Mouse (Mus musculus) neural tube, embryonic 11.5 days (tissue): Measurements from ENCODE around the gene Ptpa. TPM values are rescaled to one million over a fixed set of nuclear protein-coding genes. Genes with fewer than 3 reads are reported as not detected.

Source experiments
- ATAC-seq: fragments of 200-750 bp; cut with Nextera tagmentation; 2 replicates; pipeline ENCODE4 v1.8.0; 2017; ENCODE audit warnings: moderate number of reproducible peaks, mild to moderate bottlenecking, moderate TSS enrichment, moderate library complexity; ENCODE audit not compliant: insufficient read depth, low FRiP score, low TSS enrichment
- DNase-seq: peaks from one replicate; pipeline ENCODE4 v3.0.0-alpha.2; 2015; ENCODE audit warnings: low spot score
- H3K27ac ChIP-seq: fragments of 300-500 bp; sonication (generic); 2 replicates; pipeline ENCODE4 v1.5.1; 2014; ENCODE audit warnings: low read depth, mild to moderate bottlenecking, low read length
- H3K27me3 ChIP-seq: fragments of 300-500 bp; sonication (generic); 2 replicates; pipeline ENCODE4 v1.6.1; 2014; ENCODE audit warnings: mild to moderate bottlenecking, low read length, mixed read lengths; ENCODE audit not compliant: control insufficient read depth, insufficient read depth
- H3K36me3 ChIP-seq: fragments of 300-500 bp; sonication (generic); 2 replicates; pipeline ENCODE4 v1.6.1; 2014; ENCODE audit warnings: mild to moderate bottlenecking, low read length, moderate library complexity, mixed read lengths; ENCODE audit not compliant: control insufficient read depth, insufficient read depth
- H3K4me1 ChIP-seq: fragments of 300-500 bp; sonication (generic); 2 replicates; pipeline ENCODE4 v1.6.1; 2014; ENCODE audit warnings: low read length, mixed read lengths; ENCODE audit not compliant: control insufficient read depth, insufficient read depth
- H3K4me2 ChIP-seq: fragments of 300-500 bp; sonication (generic); 2 replicates; pipeline ENCODE4 v1.6.1; 2014; ENCODE audit warnings: low read depth, mild to moderate bottlenecking, moderate library complexity
- H3K4me3 ChIP-seq: fragments of 300-500 bp; sonication (generic); 2 replicates; pipeline ENCODE4 v1.5.1; 2014; ENCODE audit warnings: low read depth, low read length
- H3K9ac ChIP-seq: fragments of 300-500 bp; sonication (generic); 2 replicates; pipeline ENCODE4 v1.6.1; 2014; ENCODE audit warnings: mild to moderate bottlenecking, low read length
- H3K9me3 ChIP-seq: fragments of 300-500 bp; sonication (generic); 2 replicates; pipeline ENCODE4 v1.6.1; 2016; ENCODE audit warnings: low read length; ENCODE audit not compliant: control insufficient read depth
- WGBS: fragments of 180-500 bp; shearing (Covaris S2); extraction: QIAGEN DNeasy Blood & Tissue Kit; methylation state at CpG from one replicate; pipeline ENCODE4 v1.1.7; 2014; 5-methylcytosine and 5-hydroxymethylcytosine counted together
- microRNA-seq: library from miRNA; unstranded; fragments of <30 nt; microRNA quantifications from one replicate; pipeline ENCODE4, GENCODE M21; 2016
- polyA plus RNA-seq: library from polyadenylated mRNA; unstranded; fragments of >200 nt; fragmentation: Nextera tagmentation; extraction: Ambion mirVana; gene quantifications from 2 replicates; pipeline ENCODE4 v1.2.1, GENCODE M21; 2014

The Ptpa gene
- polyA plus RNA-seq, 1 experiment from 2014 or later: 63.2 TPM

DNA sequence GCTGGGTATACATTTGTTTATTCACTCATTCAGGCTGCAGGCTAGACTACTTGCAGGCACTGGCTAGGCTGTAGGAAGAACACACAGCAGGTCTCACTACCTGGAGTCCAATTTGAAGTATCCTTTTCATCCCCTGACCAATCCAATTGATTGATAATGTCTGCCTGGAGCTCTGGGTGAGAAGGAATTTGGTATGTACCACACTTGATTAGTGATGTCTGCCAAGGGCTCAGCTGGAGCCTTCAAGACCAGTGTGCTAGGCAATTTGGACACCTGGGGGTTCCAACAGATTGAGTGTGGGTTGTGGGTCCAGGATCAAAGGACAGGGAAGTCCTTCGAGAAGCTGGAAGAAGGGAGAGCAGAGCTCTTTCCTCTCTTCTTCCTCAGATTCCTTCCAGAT lies 62.7 kb downstream of the Ptpa start:
- H3K27ac ChIP-seq: no peak overlapping the region
- ATAC-seq: no peak

DNA sequence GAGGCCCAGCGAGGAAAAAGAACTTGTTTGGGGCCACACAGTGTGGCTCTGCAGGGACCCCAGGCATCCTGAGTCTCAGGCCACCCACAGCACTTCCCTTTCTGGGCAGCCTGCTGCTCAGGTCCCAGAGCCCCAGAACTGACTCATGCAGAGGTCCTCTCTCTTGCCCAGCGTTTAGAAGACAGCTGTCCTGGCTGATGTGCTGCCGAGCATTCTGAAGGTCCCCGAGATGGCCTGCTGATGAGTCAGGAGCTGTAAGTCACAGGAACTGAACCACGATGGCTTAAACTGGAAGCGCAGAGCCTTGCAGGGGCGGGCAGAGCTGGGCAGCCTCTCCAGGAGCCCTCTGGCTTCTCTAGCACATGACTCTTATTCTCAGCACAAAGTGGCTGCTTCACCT lies 71.8 kb downstream of the Ptpa start:
- no peaks in the 10 kb centered on the region for H3K9me3 ChIP-seq
- DNase-seq (no peak), ATAC-seq (no peak)
- H3K36me3 ChIP-seq: no peaks in the 10 kb centered on the region
- no peak overlapping the region for H3K9ac ChIP-seq
- H3K4me1 ChIP-seq: no peaks in the 10 kb centered on the region
- H3K27me3 ChIP-seq: no peaks in the 10 kb centered on the region
- no peak overlapping the region for H3K4me3 ChIP-seq
- WGBS: 40% methylated on average over 7 of the region's 7 CpGs
- H3K27ac ChIP-seq: no peak overlapping the region
- H3K4me2 ChIP-seq: no peak overlapping the region

More for the DNA sequence above, 62.7 kb downstream of the Ptpa start:
- Histone ChIP-seq H3K4me3 (no peak overlapping the region), H3K4me2 (no peak overlapping the region), H3K4me1 (peaks cover 5% of the 10 kb centered on the region), H3K36me3 (no peaks in the 10 kb centered on the region), H3K9me3 (no peaks in the 10 kb centered on the region), H3K9ac (no peak overlapping the region), H3K27me3 (no peaks in the 10 kb centered on the region)
- WGBS: 40% methylated on average over 1 of the region's 1 CpGs
- no peak for DNase-seq

DNA sequence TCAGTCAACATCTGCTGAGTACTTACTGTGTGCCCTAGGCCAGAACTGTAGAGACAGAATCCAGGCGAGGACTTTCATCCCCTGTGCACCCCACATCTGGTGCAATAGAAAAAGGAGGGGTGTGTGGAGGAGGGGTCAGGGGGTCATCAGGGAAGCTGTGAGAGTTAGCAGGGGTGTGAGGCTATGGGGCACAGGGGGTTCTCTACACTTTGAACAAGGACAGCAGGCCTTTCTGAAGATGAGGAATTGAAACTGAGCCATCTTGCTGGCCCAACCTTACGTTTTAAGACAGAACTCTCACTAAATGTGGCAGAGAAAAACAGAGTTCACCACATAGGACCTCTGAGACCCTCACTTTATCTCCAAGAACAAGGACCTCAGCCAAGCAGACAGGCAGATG lies 74.5 kb downstream of the Ptpa start:
- H3K4me3 ChIP-seq: no peak overlapping the region
- no peaks in the 10 kb centered on the region for H3K27me3 ChIP-seq
- no peak overlapping the region for H3K9ac ChIP-seq
- H3K4me1 ChIP-seq: no peaks in the 10 kb centered on the region
- DNase-seq: no peak
- ATAC-seq: no peak
- H3K36me3 ChIP-seq: no peaks in the 10 kb centered on the region
- H3K4me2 ChIP-seq: no peak overlapping the region
- 70% methylated on average over 2 of the region's 2 CpGs for WGBS
- H3K9me3 ChIP-seq: no peaks in the 10 kb centered on the region
- no peak overlapping the region for H3K27ac ChIP-seq

DNA sequence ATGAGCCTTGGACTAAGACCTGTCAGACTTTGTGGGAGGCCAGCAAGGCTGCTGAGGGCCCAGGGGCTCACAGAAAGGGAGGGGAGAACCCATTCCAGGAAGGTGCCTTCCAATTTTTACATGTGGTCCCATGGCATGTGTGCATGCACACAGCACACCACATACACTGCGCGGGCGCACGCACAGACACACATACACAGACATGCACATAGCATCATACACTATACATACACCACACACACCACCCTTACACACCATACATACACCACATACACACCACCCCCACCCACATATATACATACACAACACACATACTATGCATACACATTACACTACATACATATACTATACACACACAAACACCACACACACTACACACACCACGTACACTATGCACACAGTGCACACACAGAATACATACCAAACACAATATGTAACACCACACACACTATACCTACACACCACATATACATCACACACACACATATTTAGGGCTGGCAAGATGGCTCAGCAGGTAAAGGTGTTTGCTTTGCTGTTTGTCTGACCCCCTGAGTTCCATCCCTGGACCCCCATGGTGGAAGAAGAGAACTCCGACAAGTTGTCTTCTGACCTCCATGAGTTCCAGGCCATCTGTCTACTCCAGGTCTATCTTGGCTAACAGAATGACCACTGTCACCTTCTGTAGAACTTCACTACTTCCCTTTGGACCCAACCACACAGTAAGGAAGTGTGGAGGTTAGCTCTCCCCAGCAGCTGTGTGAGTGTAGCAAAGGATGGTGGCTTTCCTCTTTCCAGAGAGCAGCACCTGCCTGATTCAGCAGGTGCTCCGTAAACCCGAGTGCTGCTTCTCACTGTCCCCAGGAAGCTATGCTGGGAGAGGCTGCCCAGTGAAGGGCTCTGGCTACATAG lies 79.4 kb downstream of the Ptpa start:
- no peak for DNase-seq
- H3K27ac ChIP-seq: no peak overlapping the region
- no peaks in the 10 kb centered on the region for H3K36me3 ChIP-seq
- peaks cover 3% of the 10 kb centered on the region; the same call in 1 of the 2 replicates for H3K4me1 ChIP-seq
- WGBS: 76% methylated on average over 8 of the region's 8 CpGs
- no peak overlapping the region for H3K4me3 ChIP-seq
- H3K27me3 ChIP-seq: no peaks in the 10 kb centered on the region
- no peak overlapping the region; the same call in 1 of the 2 replicates for H3K4me2 ChIP-seq
- no peak overlapping the region for H3K9ac ChIP-seq
- H3K9me3 ChIP-seq: no peaks in the 10 kb centered on the region
- ATAC-seq: no peak; the same call in 1 of the 2 replicates

DNA sequence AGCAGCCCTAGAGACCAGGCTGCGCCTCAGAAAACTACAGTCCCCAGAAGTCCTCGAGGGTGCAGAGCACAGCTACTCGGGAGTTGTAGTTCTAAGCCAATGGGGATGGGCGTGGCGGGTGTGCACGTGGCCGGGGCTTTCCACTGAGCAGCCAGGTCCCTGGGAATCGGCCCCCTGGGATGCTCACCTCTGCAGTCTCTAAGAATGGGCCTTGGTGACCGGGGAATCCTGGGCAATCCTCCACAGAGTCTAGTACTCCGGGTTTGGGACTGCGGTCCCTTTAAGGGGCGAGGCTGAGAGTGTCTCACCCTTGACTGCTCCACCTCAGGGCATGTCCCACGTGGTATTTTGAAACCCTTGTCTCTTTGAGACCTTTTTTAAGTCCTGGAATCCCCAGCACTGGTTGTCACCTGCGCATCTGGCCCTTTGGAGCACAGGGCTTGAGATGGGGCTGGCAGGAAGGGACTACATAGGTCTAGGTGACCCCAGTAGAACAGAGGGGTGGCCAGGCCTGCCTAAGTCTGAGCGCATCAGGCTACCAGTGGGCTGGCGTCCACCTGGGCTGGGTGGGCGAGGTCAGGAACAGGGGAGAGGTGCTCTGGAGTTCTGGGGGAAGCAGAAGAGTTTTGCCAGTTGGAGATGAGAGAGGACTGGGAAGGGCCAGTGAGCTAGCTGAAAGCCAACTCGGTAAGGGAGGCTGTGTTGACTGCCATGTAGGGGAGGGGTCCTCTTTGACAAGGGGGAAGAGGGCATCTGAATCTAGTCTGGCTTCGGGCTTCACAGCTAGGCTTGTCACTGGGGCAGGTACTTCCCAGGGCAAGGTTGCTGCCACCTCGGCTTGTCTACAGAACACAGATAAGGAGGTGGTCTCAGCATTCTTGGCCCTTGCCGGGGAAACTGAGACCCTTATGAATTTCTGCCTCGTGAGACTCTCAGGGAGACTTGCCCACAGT lies 80.3 kb downstream of the Ptpa start:
- Histone ChIP-seq H3K27me3 (no peaks in the 10 kb centered on the region), H3K4me1 (peaks cover 3% of the 10 kb centered on the region; the same call in 1 of the 2 replicates), H3K27ac (no peak overlapping the region), H3K9ac (no peak overlapping the region; the same call in 1 of the 2 replicates), H3K4me2 (peak overlapping the region; percentile 44), H3K4me3 (0 out of 2 replicates have a peak overlapping the region, but pooled peaks have one; percentile 8), H3K36me3 (no peaks in the 10 kb centered on the region), H3K9me3 (no peaks in the 10 kb centered on the region)
- ATAC-seq: peak; percentile 88
- DNase-seq: peak; percentile 77
- 27% methylated on average over 22 of the region's 22 CpGs for WGBS

Small RNA genes lying within 50 kb of the gene (microRNA-seq; reads per million reads assigned to microRNA genes)
- not detected for gene Gm47292

Other genes starting within 250 kb of the Ptpa start
- 14.6 and 15.2 TPM in 2 replicates for gene Endog, start 244.5 kb upstream of the Ptpa start, polyA plus RNA-seq
- gene Spout1, start 237.6 kb upstream of the Ptpa start, polyA plus RNA-seq: 70.8 and 75.2 TPM in 2 replicates
- 10.5 and 12.0 TPM in 2 replicates for gene Kyat1, start 210.2 kb upstream of the Ptpa start, polyA plus RNA-seq
- gene Lrrc8a, start 178.3 kb upstream of the Ptpa start, polyA plus RNA-seq: 46.6 and 49.7 TPM in 2 replicates
- gene Gm28035, start 175.5 kb upstream of the Ptpa start, polyA plus RNA-seq: 0.17 TPM in 1 of 2 replicates, not detected in the other
- 2.3 and 2.5 TPM in 2 replicates for gene Phyhd1, start 149.8 kb upstream of the Ptpa start, polyA plus RNA-seq
- gene Gm28038, start 135.0 kb upstream of the Ptpa start, polyA plus RNA-seq: not detected in 2 replicates
- gene Dolk, start 129.7 kb upstream of the Ptpa start, polyA plus RNA-seq: 23.9 and 27.9 TPM in 2 replicates
- 57.3 and 60.0 TPM in 2 replicates for gene Nup188, start 129.6 kb upstream of the Ptpa start, polyA plus RNA-seq
- 58.2 and 61.6 TPM in 2 replicates for gene Sh3glb2, start 56.7 kb upstream of the Ptpa start, polyA plus RNA-seq
- gene Miga2, start 51.8 kb upstream of the Ptpa start, polyA plus RNA-seq: 23.2 and 27.5 TPM in 2 replicates
- 48.6 and 51.1 TPM in 2 replicates for gene Dolpp1, start 23.8 kb upstream of the Ptpa start, polyA plus RNA-seq
- 27.4 and 29.1 TPM in 2 replicates for gene Crat, start 226 bp upstream of the Ptpa start, polyA plus RNA-seq
- gene Ier5l, start 58.2 kb downstream of the Ptpa start, polyA plus RNA-seq: 10.5 and 11.9 TPM in 2 replicates
- 0.48 TPM in 1 of 2 replicates, not detected in the other for gene Cstad, start 179.0 kb downstream of the Ptpa start, polyA plus RNA-seq